Mouse (Mus musculus) induced T-regulatory cell, adult 2 months (primary cell): Measurements from ENCODE around the gene Lrrc66.
A peak's percentile ranks its signal among the peaks of the same experiment; 100 is the strongest.

Experiments used
- DNase-seq: peaks from one replicate; pipeline ENCODE4 v3.0.0-alpha.2; 2012; ENCODE audit warnings: low read depth

Lrrc66 gene

DNA sequence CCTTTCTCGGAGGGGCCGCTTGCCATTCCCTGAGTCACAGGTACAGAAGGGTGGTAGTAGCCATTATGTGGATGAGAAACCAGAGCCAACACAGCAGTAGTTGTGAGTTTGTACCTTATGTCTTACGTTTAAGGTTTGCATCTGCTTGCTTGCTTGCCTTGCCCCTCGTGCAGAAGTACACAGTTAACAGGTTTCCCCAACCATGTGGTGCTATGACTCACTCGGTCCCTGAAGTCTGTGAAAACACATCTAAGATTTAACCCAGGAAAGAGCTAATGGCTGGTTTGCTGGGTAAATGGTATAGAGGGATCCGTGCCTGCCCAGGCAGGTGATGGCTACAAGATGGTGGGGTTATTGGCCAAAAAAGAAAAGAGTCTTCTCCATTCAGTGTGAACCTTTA lies 73.6 kb downstream of the Lrrc66 start:
- no peak for DNase-seq

GRCm38 (mm10) chr5:73556733-73557425 lies 75.4 kb downstream of the Lrrc66 start:
- DNase-seq: peak; percentile 96
